Comparison of ENCODE assay signal across 8 mouse cellular contexts in the genomic region with DNA sequence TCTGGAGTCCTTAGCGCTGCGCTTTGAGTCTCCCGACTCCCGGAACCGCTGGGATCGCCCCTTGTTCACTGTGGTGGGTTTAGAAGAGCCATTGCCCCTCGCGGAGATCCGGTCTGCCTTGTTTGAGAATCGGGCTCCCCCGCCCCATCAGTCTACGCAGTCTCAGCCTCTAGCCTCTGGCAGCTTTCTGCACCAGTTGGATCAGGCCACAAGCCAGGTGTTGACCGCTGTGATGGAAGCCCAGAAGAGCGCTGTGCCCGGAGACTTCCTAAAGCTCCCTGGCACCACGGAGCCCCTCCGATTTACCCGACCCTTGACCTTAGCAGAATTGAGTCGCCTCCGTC. TPM values are rescaled to one million over a fixed set of nuclear protein-coding genes. Genes with fewer than 3 reads are reported as not detected.
DNase-seq lines count a peak whose midpoint lies in the region; ATAC-seq and TF ChIP-seq lines count a peak whose summit lies in the region.

A gene (minus strand): TSS at position 115 of the 344 bp plus-strand sequence.

- H3K9ac ChIP-seq in intestine, embryonic 15.5 days: peak within 1 kb of the TSS; percentile 78
- H3K9ac ChIP-seq in midbrain, embryonic 12.5 days (replicated peaks): peak within 1 kb of the TSS; percentile 82

- under 1% methylated on average over 20 of the region's 20 CpGs for WGBS in cerebellum, adult 2 months
- WGBS in intestine, embryonic 15.5 days: 5% methylated on average over 20 of the region's 20 CpGs
- 15% methylated on average over 20 of the region's 20 CpGs for WGBS in midbrain, embryonic 12.5 days

- ATAC-seq in intestine, embryonic 15.5 days: peak; percentile 35
- ATAC-seq in midbrain, embryonic 12.5 days (ENCODE audit: low FRiP score, low read depth): peak; percentile 35; the same call in 1 of the 2 replicates

- DNase-seq in cerebellum, adult 2 months: peak in 1 of 2 experiments; percentile 23
- DNase-seq in cerebellum, adult 8-10 months: no peak
- DNase-seq in right cerebral cortex, postnatal 10 days (ENCODE audit: low spot score in 2 of 2): peak; percentile 44 to 49
- DNase-seq in right cerebral cortex, postnatal 25 days: no peak
- no peak for DNase-seq in yolk sac, embryonic 10.5 days (ENCODE audit: low spot score)

- no peaks in the 10 kb centered on the region for H3K27me3 ChIP-seq in cerebellum, adult 2 months (ENCODE audit: control insufficient read depth, insufficient read depth, low read length)
- no peaks in the 10 kb centered on the region for H3K27me3 ChIP-seq in erythroblast, embryonic 14.5 days (ENCODE audit: control insufficient read depth)
- no peaks in the 10 kb centered on the region for H3K27me3 ChIP-seq in intestine, embryonic 15.5 days (replicated peaks)
- no peaks in the 10 kb centered on the region for H3K27me3 ChIP-seq in midbrain, embryonic 12.5 days

- H3K36me3 ChIP-seq in erythroblast, embryonic 14.5 days (ENCODE audit: control insufficient read depth): peaks cover 12% of the 10 kb centered on the region
- no peaks in the 10 kb centered on the region for H3K36me3 ChIP-seq in intestine, embryonic 15.5 days
- H3K36me3 ChIP-seq in midbrain, embryonic 12.5 days: peaks cover 8% of the 10 kb centered on the region; the same call in 1 of the 2 replicates

- no peak for TF ChIP-seq CTCF in cerebellum, adult 2 months (IDR thresholded peaks at IDR 0.05; ENCODE audit: borderline replicate concordance, insufficient read depth, low read depth, low read length)

- H3K4me1 ChIP-seq in cerebellum, adult 2 months (ENCODE audit: control insufficient read depth, insufficient read depth, low read length): peaks cover 2% of the 10 kb centered on the region; the same call in 1 of the 2 replicates
- H3K4me1 ChIP-seq in erythroblast, embryonic 14.5 days (ENCODE audit: control insufficient read depth): peaks cover 28% of the 10 kb centered on the region
- 0 out of 2 replicates have a peak, but pooled peaks cover 8% of the 10 kb centered on the region for H3K4me1 ChIP-seq in intestine, embryonic 15.5 days (replicated peaks)
- H3K4me1 ChIP-seq in midbrain, embryonic 12.5 days: peaks cover 16% of the 10 kb centered on the region

- TF ChIP-seq POLR2A in cerebellum, adult 2 months (IDR thresholded peaks at IDR 0.05; ENCODE audit: borderline replicate concordance, insufficient read depth, low read length): no peak

- peak within 1 kb of the TSS; percentile 12; the same call in 1 of the 2 replicates for H3K27ac ChIP-seq in cerebellum, adult 2 months (ENCODE audit: insufficient read depth, low read length)
- peak within 1 kb of the TSS; percentile 93 for H3K27ac ChIP-seq in intestine, embryonic 15.5 days
- peak within 1 kb of the TSS; percentile 75 for H3K27ac ChIP-seq in midbrain, embryonic 12.5 days (replicated peaks)

- peak within 1 kb of the TSS; percentile 86 for H3K4me2 ChIP-seq in intestine, embryonic 15.5 days (replicated peaks)
- peak within 1 kb of the TSS; percentile 92 for H3K4me2 ChIP-seq in midbrain, embryonic 12.5 days (replicated peaks)

- H3K9me3 ChIP-seq in erythroblast, embryonic 14.5 days (ENCODE audit: control insufficient read depth, low read length): no peaks in the 10 kb centered on the region
- H3K9me3 ChIP-seq in intestine, embryonic 15.5 days: no peaks in the 10 kb centered on the region
- no peaks in the 10 kb centered on the region for H3K9me3 ChIP-seq in midbrain, embryonic 12.5 days

- peak within 1 kb of the TSS; percentile 85 for H3K4me3 ChIP-seq in cerebellum, adult 2 months (replicated peaks; ENCODE audit: insufficient read depth, low read depth, low read length)
- H3K4me3 ChIP-seq in erythroblast, embryonic 14.5 days (replicated peaks): peak within 1 kb of the TSS; percentile 89
- H3K4me3 ChIP-seq in intestine, embryonic 15.5 days (replicated peaks): peak within 1 kb of the TSS; percentile 86
- H3K4me3 ChIP-seq in midbrain, embryonic 12.5 days: peak within 1 kb of the TSS; percentile 85

RNA-seq across cellular contexts. Expression of the gene that starts here (rescaled TPM):
- not detected in 2 replicates for polyA plus RNA-seq in cerebellum, adult 2 months (2012; rRNA removed)
- polyA plus RNA-seq in erythroblast, embryonic 14.5 days (2012): not detected in 2 replicates
- polyA plus RNA-seq in intestine, embryonic 15.5 days (2015; fragmentation: Nextera tagmentation; extraction: Ambion mirVana): 0.49 and 0.69 TPM in 2 replicates
- polyA plus RNA-seq in midbrain, embryonic 12.5 days (2016; fragmentation: Nextera tagmentation; extraction: Ambion mirVana): 2.3 and 2.4 TPM in 2 replicates

Comparison
In these comparisons a context has a peak if more than half of its experiments do, and no peak if none do; other contexts are left out.
1. DNase-seq: peak in right cerebral cortex, postnatal 10 days (2 of 2); none in cerebellum, adult 8-10 months (single experiment), right cerebral cortex, postnatal 25 days (single experiment) and yolk sac, embryonic 10.5 days (single experiment).
2. Peak in ATAC-seq, H3K4me3 ChIP-seq, H3K27ac ChIP-seq, H3K9ac ChIP-seq and H3K4me2 ChIP-seq in intestine, embryonic 15.5 days; RNA of the gene not detected or under 1 TPM.
3. H3K27ac ChIP-seq: peak in every context shown above with its lines; median percentile 93 in intestine, embryonic 15.5 days; 75 in midbrain, embryonic 12.5 days; 12 in cerebellum, adult 2 months.
4. Peak in every context shown above with its lines, with median percentiles within 50 percentile points of each other: H3K4me3 ChIP-seq.